Mouse (Mus musculus): ENCODE data around the gene Ppp4r3b. TPM values are rescaled to one million over a fixed set of nuclear protein-coding genes. Genes with fewer than 3 reads are reported as not detected.

The Ppp4r3b gene
- polyA plus RNA-seq, 1 experiment from 2014 or later: 38.8 TPM

DNA sequence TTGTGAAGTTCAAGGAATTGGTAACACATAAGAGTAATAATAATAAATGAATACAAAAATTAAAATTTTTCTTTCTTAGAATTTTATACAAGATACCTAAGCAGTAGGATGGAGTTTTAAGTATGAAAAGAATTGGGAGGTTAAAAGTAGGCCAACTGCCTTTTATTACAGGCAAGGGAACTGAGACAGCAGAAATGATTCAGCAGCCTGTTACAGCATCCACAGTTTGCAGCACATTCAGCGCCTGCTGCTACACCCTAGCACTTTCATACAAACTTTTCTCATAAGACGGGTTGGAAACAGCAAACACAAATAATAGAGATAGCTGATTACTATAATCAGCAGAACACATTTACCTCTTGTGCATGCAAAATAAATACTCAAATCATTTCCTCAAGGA is 37.1 kb downstream of the Ppp4r3b start:
- Histone ChIP-seq H3K4me3 (ENCODE audit: control insufficient read depth in 1 of 2, insufficient read depth in 1 of 2, low read depth in 1 of 2, low read length in 2 of 2) (no peak overlapping the region), H3K9me3 (ENCODE audit: control insufficient read depth, low read length) (no peaks in the 10 kb centered on the region), H3K4me2 (ENCODE audit: low read length) (no peak overlapping the region), H3K4me1 (ENCODE audit: control insufficient read depth in 2 of 2, insufficient read depth in 2 of 2, low read length in 2 of 2) (no peaks in the 10 kb centered on the region), H3K27me3 (ENCODE audit: control insufficient read depth, insufficient read depth, low read length) (no peaks in the 10 kb centered on the region), H3K27ac (replicated peaks in 1 of 2; ENCODE audit: control insufficient read depth in 1 of 2, insufficient read depth in 1 of 2, low read depth in 2 of 2, low read length in 2 of 2) (no peak overlapping the region), H3K36me3 (ENCODE audit: control insufficient read depth, insufficient read depth, low read length) (peaks cover 64% of the 10 kb centered on the region), H3K9ac (ENCODE audit: low read length) (no peak overlapping the region)
- 85% methylated on average over 2 of the region's 2 CpGs for WGBS
- no peak for ATAC-seq (ENCODE audit: insufficient number of reproducible peaks, insufficient read depth, low FRiP score, low read depth)

DNA sequence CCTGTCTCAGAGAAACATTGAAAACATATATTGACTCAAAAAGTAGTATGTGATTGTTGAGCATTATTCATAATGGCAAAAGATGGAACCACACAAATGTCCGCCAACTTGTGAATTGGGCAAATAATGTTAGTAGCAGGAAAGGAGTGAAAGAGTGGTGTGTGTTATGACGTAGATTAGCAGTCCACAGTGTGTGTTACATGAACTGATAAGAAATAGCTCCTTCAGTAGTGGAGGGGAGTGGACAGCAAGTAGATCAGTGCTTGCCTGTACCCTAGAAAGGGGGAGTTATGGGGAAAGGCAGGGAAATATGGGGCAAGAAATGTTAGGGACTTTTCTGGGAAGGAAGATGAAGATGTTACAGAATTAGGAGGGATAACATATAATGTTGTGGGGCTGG is 43.5 kb downstream of the Ppp4r3b start:
- Histone ChIP-seq H3K27me3 (ENCODE audit: control insufficient read depth, insufficient read depth, low read length) (no peaks in the 10 kb centered on the region), H3K9me3 (ENCODE audit: control insufficient read depth, low read length) (no peaks in the 10 kb centered on the region), H3K27ac (replicated peaks in 1 of 2; ENCODE audit: control insufficient read depth in 1 of 2, insufficient read depth in 1 of 2, low read depth in 2 of 2, low read length in 2 of 2) (no peak overlapping the region), H3K36me3 (ENCODE audit: control insufficient read depth, insufficient read depth, low read length) (peaks cover 88% of the 10 kb centered on the region), H3K9ac (ENCODE audit: low read length) (no peak overlapping the region), H3K4me2 (ENCODE audit: low read length) (no peak overlapping the region), H3K4me3 (ENCODE audit: control insufficient read depth in 1 of 2, insufficient read depth in 1 of 2, low read depth in 1 of 2, low read length in 2 of 2) (no peak overlapping the region), H3K4me1 (ENCODE audit: control insufficient read depth in 2 of 2, insufficient read depth in 2 of 2, low read length in 2 of 2) (no peaks in the 10 kb centered on the region)
- ATAC-seq (ENCODE audit: insufficient number of reproducible peaks, insufficient read depth, low FRiP score, low read depth): no peak
- 76% methylated on average over 2 of the region's 2 CpGs for WGBS

DNA sequence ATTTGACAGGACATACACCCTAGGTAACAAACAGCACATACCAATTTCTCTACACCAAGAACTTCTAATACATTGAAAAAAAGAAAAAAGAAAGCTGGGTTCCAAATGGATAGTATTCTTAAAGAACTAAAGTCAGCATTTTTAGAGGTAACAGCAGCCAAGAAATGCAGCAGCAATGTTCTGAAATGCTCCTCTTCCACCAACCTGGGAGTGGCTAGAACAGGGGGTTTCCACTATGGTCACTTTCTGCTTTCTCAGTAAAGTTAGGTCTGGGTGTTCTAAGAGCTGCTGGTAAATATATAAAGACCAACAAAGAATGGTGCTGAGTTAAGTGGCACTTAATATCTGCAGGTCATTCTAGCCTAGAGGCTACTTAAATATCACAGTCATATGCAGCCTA is 46.4 kb downstream of the Ppp4r3b start:
- no peak overlapping the region for H3K27ac ChIP-seq (replicated peaks in 1 of 2; ENCODE audit: control insufficient read depth in 1 of 2, insufficient read depth in 1 of 2, low read depth in 2 of 2, low read length in 2 of 2)
- H3K4me3 ChIP-seq (ENCODE audit: control insufficient read depth in 1 of 2, insufficient read depth in 1 of 2, low read depth in 1 of 2, low read length in 2 of 2): no peak overlapping the region
- H3K9me3 ChIP-seq (ENCODE audit: control insufficient read depth, low read length): no peaks in the 10 kb centered on the region
- no peak overlapping the region for H3K4me2 ChIP-seq (ENCODE audit: low read length)
- no peak for ATAC-seq (ENCODE audit: insufficient number of reproducible peaks, insufficient read depth, low FRiP score, low read depth)
- no peak overlapping the region for H3K9ac ChIP-seq (ENCODE audit: low read length)
- peaks cover 90% of the 10 kb centered on the region for H3K36me3 ChIP-seq (ENCODE audit: control insufficient read depth, insufficient read depth, low read length)
- H3K4me1 ChIP-seq (ENCODE audit: control insufficient read depth in 2 of 2, insufficient read depth in 2 of 2, low read length in 2 of 2): peaks cover 0 to 7% of the 10 kb centered on the region in 2 experiments; a peak in 2 of 4 replicates
- H3K27me3 ChIP-seq (ENCODE audit: control insufficient read depth, insufficient read depth, low read length): no peaks in the 10 kb centered on the region

DNA sequence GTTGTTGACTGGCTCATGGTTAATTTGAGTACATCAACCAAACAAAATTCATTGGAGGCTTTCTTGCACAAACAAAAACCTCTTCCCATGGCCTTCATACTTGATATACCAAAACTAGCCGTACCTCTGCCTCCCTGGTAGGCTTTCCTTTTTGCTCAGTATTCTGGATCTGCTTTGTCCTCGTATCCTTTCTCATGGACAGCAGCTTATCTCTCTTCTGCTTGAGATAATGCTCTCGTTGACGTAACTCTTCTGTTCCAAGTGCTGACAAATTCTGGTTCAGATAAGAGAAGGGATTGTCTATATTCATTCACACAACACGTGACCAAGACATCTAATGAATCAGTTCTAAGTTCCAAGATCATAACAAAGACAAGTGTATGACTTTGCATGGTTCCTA is 49.6 kb downstream of the Ppp4r3b start:
- WGBS: 15% methylated on average over 5 of the region's 5 CpGs
- no peak overlapping the region for H3K9ac ChIP-seq (ENCODE audit: low read length)
- H3K9me3 ChIP-seq (ENCODE audit: control insufficient read depth, low read length): no peaks in the 10 kb centered on the region
- no peak overlapping the region for H3K27ac ChIP-seq (replicated peaks in 1 of 2; ENCODE audit: control insufficient read depth in 1 of 2, insufficient read depth in 1 of 2, low read depth in 2 of 2, low read length in 2 of 2)
- H3K4me2 ChIP-seq (ENCODE audit: low read length): no peak overlapping the region
- no peak overlapping the region for H3K4me3 ChIP-seq (ENCODE audit: control insufficient read depth in 1 of 2, insufficient read depth in 1 of 2, low read depth in 1 of 2, low read length in 2 of 2)
- no peaks in the 10 kb centered on the region for H3K27me3 ChIP-seq (ENCODE audit: control insufficient read depth, insufficient read depth, low read length)
- peaks cover 86% of the 10 kb centered on the region for H3K36me3 ChIP-seq (ENCODE audit: control insufficient read depth, insufficient read depth, low read length)
- H3K4me1 ChIP-seq (ENCODE audit: control insufficient read depth in 2 of 2, insufficient read depth in 2 of 2, low read length in 2 of 2): peaks cover 0 to 7% of the 10 kb centered on the region in 2 experiments; a peak in 2 of 4 replicates
- ATAC-seq (ENCODE audit: insufficient number of reproducible peaks, insufficient read depth, low FRiP score, low read depth): no peak

DNA sequence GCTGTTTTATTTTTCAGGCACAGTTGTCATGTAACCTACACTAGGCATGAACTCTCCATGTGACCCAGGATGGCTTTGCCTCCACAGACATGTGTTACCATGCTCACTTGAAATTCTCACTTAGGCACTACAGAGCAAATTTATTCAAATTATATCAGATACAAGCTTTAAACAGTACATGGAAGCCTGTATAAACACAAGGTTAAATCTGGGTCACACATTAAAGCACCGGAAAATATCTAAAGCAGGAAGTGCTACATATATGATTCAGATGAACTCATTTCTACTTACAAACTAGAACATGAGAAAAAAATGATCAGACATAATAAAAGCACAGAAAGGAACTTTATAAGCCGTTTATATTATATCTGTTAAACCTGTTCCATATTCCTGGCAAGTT is 52.1 kb downstream of the Ppp4r3b start:
- no peak overlapping the region for H3K4me2 ChIP-seq (ENCODE audit: low read length)
- H3K9ac ChIP-seq (ENCODE audit: low read length): no peak overlapping the region
- 92% methylated on average over 2 of the region's 2 CpGs for WGBS
- no peak overlapping the region for H3K27ac ChIP-seq (replicated peaks in 1 of 2; ENCODE audit: control insufficient read depth in 1 of 2, insufficient read depth in 1 of 2, low read depth in 2 of 2, low read length in 2 of 2)
- peaks cover 0 to 7% of the 10 kb centered on the region in 2 experiments; a peak in 2 of 4 replicates for H3K4me1 ChIP-seq (ENCODE audit: control insufficient read depth in 2 of 2, insufficient read depth in 2 of 2, low read length in 2 of 2)
- H3K27me3 ChIP-seq (ENCODE audit: control insufficient read depth, insufficient read depth, low read length): no peaks in the 10 kb centered on the region
- H3K9me3 ChIP-seq (ENCODE audit: control insufficient read depth, low read length): no peaks in the 10 kb centered on the region
- no peak overlapping the region for H3K4me3 ChIP-seq (ENCODE audit: control insufficient read depth in 1 of 2, insufficient read depth in 1 of 2, low read depth in 1 of 2, low read length in 2 of 2)
- H3K36me3 ChIP-seq (ENCODE audit: control insufficient read depth, insufficient read depth, low read length): peaks cover 87% of the 10 kb centered on the region
- no peak for ATAC-seq (ENCODE audit: insufficient number of reproducible peaks, insufficient read depth, low FRiP score, low read depth)

DNA sequence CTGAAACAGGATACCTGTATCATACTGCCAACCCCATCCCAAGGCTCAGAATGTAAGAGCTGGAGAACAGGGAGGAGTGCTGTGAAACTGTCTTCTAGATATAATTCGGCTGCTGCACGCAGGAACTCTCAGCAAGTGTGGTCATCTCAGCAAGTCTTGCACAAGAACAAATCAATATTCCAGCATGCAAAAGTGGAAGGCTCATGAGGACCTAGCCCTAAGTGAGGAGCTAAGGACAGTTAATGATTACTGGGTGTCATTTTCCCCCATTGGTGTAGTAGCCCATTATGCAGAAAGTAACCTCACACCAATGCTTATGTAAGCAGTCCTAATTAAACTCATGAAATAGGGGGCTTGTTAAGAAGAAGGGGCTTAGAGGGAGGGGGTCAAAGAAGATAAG is 56.3 kb downstream of the Ppp4r3b start:
- peaks cover 0 to 9% of the 10 kb centered on the region in 2 experiments; a peak in 2 of 4 replicates for H3K4me1 ChIP-seq (ENCODE audit: control insufficient read depth in 2 of 2, insufficient read depth in 2 of 2, low read length in 2 of 2)
- peaks cover 69% of the 10 kb centered on the region for H3K36me3 ChIP-seq (ENCODE audit: control insufficient read depth, insufficient read depth, low read length)
- no peak for ATAC-seq (ENCODE audit: insufficient number of reproducible peaks, insufficient read depth, low FRiP score, low read depth)
- H3K4me2 ChIP-seq (ENCODE audit: low read length): no peak overlapping the region
- H3K9ac ChIP-seq (ENCODE audit: low read length): no peak overlapping the region
- no peaks in the 10 kb centered on the region for H3K9me3 ChIP-seq (ENCODE audit: control insufficient read depth, low read length)
- WGBS: 94% methylated on average over 2 of the region's 2 CpGs
- no peaks in the 10 kb centered on the region for H3K27me3 ChIP-seq (ENCODE audit: control insufficient read depth, insufficient read depth, low read length)
- no peak overlapping the region for H3K4me3 ChIP-seq (ENCODE audit: control insufficient read depth in 1 of 2, insufficient read depth in 1 of 2, low read depth in 1 of 2, low read length in 2 of 2)
- H3K27ac ChIP-seq (replicated peaks in 1 of 2; ENCODE audit: control insufficient read depth in 1 of 2, insufficient read depth in 1 of 2, low read depth in 2 of 2, low read length in 2 of 2): no peak overlapping the region

DNA sequence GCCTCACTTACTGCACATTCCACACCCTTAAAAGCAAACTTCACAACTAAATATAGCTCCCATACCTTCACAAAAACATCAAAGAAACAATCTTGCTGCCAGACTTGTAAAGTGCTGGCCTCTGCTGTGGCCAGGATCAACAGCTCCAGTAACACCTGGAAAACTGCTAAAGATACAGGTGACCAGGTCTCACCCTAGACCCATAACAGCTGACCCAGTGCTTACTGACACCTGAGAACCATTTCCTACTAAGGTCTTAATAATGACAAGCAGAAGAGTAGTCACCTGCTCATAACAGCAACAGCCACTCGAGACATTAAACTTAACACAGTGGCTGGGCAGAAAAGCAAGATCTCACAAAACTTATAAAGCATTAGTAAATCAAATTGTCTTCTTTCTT is 60.9 kb downstream of the Ppp4r3b start:
- H3K9me3 ChIP-seq (ENCODE audit: control insufficient read depth, low read length): no peaks in the 10 kb centered on the region
- no peak overlapping the region for H3K9ac ChIP-seq (ENCODE audit: low read length)
- no peak for ATAC-seq (ENCODE audit: insufficient number of reproducible peaks, insufficient read depth, low FRiP score, low read depth)
- H3K4me1 ChIP-seq (ENCODE audit: control insufficient read depth in 2 of 2, insufficient read depth in 2 of 2, low read length in 2 of 2): peaks cover 2 to 9% of the 10 kb centered on the region in 2 experiments; a peak in 3 of 4 replicates
- no peak overlapping the region for H3K27ac ChIP-seq (replicated peaks in 1 of 2; ENCODE audit: control insufficient read depth in 1 of 2, insufficient read depth in 1 of 2, low read depth in 2 of 2, low read length in 2 of 2)
- H3K4me3 ChIP-seq (ENCODE audit: control insufficient read depth in 1 of 2, insufficient read depth in 1 of 2, low read depth in 1 of 2, low read length in 2 of 2): no peak overlapping the region
- H3K27me3 ChIP-seq (ENCODE audit: control insufficient read depth, insufficient read depth, low read length): no peaks in the 10 kb centered on the region
- peaks cover 35% of the 10 kb centered on the region for H3K36me3 ChIP-seq (ENCODE audit: control insufficient read depth, insufficient read depth, low read length)
- WGBS: 73% methylated on average over 1 of the region's 1 CpGs
- no peak overlapping the region for H3K4me2 ChIP-seq (ENCODE audit: low read length)

DNA sequence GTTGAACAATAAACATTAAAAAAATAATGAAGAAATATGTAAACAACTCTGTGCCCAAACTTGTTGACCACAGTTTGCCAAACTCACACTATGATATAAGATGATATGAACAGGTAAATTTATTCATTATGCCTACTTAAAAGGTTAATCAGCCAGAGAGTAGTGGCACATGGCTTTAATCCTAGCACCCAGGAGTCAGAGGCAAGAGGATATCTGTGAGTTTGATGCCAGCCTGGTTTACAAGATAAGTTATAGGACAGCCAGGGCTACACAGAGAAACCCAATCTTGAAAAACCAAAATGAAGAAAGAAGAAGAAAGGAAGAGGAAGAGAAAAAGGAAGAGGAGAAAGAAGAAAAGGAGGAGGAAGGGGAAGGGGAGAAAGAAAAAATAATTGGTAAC is 64.7 kb downstream of the Ppp4r3b start:
- Histone ChIP-seq H3K36me3 (ENCODE audit: control insufficient read depth, insufficient read depth, low read length) (peaks cover 14% of the 10 kb centered on the region), H3K27me3 (ENCODE audit: control insufficient read depth, insufficient read depth, low read length) (no peaks in the 10 kb centered on the region), H3K4me3 (ENCODE audit: control insufficient read depth in 1 of 2, insufficient read depth in 1 of 2, low read depth in 1 of 2, low read length in 2 of 2) (no peak overlapping the region), H3K27ac (replicated peaks in 1 of 2; ENCODE audit: control insufficient read depth in 1 of 2, insufficient read depth in 1 of 2, low read depth in 2 of 2, low read length in 2 of 2) (no peak overlapping the region), H3K9me3 (ENCODE audit: control insufficient read depth, low read length) (no peaks in the 10 kb centered on the region), H3K9ac (ENCODE audit: low read length) (no peak overlapping the region), H3K4me2 (ENCODE audit: low read length) (no peak overlapping the region), H3K4me1 (ENCODE audit: control insufficient read depth in 2 of 2, insufficient read depth in 2 of 2, low read length in 2 of 2) (peaks cover 3 to 11% of the 10 kb centered on the region in 2 experiments; a peak in 3 of 4 replicates)
- ATAC-seq (ENCODE audit: insufficient number of reproducible peaks, insufficient read depth, low FRiP score, low read depth): no peak
